Mouse (Mus musculus): Measurements from ENCODE around the gene Smim14.
"Not testable (repeated sequence)": the region's sequence is repeated elsewhere in the genome, so short reads cannot be mapped to it uniquely, and the experiment has no call there.

Gene Smim14

GRCm38 (mm10) chr5:65536751-65537419 lies at the start of gene Smim14, which contains the start of gene Ube2k:
TSS of gene Smim14 (minus strand) at chr5:65537184.
TSS of gene Ube2k (plus strand) at chr5:65537233.
- DNase-seq (ENCODE audit: low spot score): peak; percentile 89

- DNase-seq (ENCODE audit: low spot score): no peak
Observed at GRCm38 (mm10) chr5:65586291-65586690, 49.3 kb upstream of the Smim14 start.

- no peak for DNase-seq (ENCODE audit: low spot score)
Observed at GRCm38 (mm10) chr5:65578545-65578944, 41.6 kb upstream of the Smim14 start.

- no peak for DNase-seq (ENCODE audit: low spot score)
Observed at GRCm38 (mm10) chr5:65575896-65576295, 38.9 kb upstream of the Smim14 start.

GRCm38 (mm10) chr5:65574876-65575275 lies 37.9 kb upstream of the Smim14 start:
- no peak for DNase-seq (ENCODE audit: low spot score)

- DNase-seq (ENCODE audit: low spot score): no peak
Observed at GRCm38 (mm10) chr5:65565486-65565885, 28.5 kb upstream of the Smim14 start.

DNA sequence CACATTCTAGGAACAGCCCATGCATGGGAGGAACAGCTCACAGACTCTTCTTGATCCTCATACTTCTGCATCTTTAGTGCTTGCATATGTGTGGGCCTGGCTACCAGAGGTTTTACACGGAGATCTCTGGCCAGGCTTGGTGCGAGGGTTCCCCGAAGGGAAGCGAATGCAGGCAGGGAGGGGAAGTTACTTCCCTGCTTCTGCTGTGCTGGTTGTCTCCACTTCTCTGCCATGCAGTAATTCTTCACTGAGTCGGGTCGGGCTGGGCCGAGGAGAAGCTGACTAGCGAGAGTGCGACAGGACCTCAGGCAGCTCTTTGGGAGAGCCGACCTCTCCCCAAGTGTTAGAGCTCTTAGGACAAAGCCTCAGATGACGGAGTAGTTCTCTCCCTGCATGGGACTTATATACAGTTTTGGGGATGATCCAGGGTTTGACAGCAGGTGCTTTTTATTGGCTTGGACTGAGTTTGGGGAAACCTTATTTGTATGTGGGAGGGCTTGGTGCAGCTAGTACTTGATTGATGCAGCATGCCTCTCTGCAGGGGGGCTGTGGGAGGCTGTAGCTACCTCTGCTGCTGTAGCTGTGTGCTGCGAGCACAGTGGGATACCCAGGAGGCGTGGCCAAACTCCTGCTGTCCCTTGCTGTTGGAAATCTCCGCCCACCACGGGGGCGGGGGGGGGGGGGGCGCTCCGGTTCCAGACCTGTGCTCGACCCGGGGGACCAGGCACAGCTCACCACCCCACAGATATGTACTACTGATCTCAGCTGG lies 24.3 kb upstream of the Smim14 start:
- no peak for DNase-seq (ENCODE audit: low spot score)

- no peak for DNase-seq (ENCODE audit: low spot score)
Observed at GRCm38 (mm10) chr5:65557109-65557508, 20.1 kb upstream of the Smim14 start.

DNA sequence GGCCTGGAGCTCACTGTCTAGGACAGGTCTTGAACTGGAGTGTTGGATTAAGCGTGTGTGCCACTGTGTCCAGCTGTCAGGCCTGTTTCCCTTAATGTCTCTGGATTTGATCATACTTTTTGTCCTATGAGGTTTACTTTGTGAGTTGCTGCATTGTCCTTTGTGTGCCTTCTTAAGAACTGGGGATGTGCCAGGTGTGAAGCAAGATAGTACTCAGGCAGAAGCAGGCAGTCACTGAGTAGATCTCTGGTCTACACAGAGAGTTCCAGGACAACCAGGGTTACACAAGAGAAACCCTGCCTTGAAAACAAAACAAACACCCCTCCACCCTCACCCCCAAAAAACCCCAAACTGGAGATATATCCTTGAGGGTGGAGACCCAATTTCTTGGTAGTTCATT lies 12.7 kb upstream of the Smim14 start:
- DNase-seq (ENCODE audit: low spot score): no peak

GRCm38 (mm10) chr5:65544616-65545015 lies 7.6 kb upstream of the Smim14 start:
- DNase-seq (ENCODE audit: low spot score): no peak

DNA sequence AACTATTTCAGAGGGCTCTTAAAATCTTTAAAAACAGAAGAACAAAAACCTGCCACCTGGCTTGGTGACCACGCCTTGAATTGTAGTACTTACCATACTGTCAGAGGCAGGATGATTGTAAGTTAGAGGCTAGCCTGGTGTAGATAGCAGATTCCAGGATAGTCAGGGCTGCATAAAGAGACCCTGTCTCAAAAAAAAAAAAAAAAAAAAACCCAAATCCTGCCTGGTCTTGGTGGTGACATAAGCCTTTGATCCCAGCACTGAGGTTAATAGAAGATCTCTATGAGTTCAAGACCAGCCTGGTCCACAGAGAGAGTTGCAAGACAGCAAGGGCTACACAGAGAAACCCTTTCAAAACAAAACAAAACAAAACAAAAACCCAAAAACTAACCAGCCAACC lies 6.5 kb upstream of the Smim14 start:
- no peak for DNase-seq (ENCODE audit: low spot score)

DNA sequence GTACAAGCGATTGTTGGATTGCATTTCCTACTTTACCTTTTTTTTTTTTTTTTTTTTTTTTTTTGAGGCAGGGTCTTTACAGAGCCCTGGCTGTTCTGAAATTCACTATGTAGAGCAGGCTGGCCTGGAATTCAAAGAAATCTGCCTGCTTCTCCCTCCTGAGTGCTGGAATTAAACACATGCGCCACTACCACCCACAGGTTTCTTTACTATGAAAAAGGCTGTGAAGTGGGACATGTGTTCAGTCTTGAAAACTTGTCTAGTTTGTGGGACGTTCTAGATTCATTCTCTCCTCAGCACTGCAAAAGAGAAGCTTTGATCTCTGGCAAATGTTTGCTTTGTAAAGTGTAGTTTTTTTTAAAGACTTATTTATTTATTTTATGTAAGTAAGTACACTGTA lies 4.9 kb upstream of the Smim14 start:
- no peak for DNase-seq (ENCODE audit: low spot score)

GRCm38 (mm10) chr5:65539786-65540185 lies 2.8 kb upstream of the Smim14 start:
- no peak for DNase-seq (ENCODE audit: low spot score)

DNA sequence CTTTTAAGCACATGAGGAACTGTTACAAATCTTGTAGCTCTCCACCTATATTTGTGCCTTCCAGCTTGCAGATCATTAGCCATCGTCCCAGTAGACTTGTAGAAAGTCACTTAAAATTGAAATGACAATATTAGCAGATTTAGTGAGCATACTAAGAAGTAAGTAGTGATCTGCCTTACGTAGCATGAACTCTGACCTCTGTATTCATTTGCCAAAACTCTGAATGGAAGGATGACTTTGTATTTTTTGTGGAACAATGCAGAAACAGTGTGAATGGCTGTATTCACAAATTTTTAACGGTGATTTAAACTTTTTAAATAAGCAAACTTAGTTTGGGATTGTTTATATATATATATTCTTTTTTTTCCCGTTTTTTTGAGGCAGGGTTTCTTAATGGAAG lies 1.8 kb upstream of the Smim14 start:
- DNase-seq (ENCODE audit: low spot score): no peak

DNA sequence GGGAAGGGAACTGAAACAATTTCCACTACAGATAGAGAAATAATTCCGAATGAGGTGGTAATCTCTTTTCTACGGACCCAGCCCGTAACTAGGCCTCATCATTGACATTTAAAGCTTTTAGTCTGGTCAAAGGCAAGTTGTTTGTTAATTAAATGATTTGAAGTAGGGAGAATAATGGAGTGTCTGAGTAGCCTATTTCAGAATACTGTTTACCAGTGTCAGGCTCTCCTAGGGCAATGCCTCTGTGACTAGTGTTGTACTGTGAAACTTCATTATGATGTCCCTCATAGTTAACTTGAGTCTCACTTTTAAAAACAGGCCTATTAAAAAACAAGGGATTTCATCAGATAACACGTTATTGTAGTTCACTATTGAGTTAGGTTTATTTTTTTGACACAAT lies 1.1 kb upstream of the Smim14 start:
- DNase-seq (ENCODE audit: low spot score): no peak

- no peak for DNase-seq (ENCODE audit: low spot score)
Observed at GRCm38 (mm10) chr5:65537420-65538071, 562 bp upstream of the Smim14 start.

DNA sequence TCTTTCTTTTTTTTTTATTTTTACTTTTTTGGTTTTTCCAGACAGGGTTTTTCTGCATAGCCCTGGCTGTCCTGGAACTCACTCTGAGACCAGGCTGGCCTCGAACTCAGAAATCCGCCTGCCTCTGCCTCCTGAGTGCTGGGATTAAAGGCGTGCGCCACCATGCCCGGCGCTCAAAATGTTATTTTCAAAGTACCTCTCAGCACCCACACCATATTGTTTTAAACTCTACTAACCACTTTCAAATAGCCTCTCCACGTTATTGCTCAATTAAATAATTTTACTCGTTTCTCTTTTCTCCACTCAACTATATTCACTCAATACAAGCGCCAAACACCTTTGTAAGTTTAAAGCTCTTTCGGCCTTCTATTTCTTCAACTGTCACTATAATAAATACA lies 917 bp downstream of the Smim14 start:
- not testable (repeated sequence) for DNase-seq (ENCODE audit: low spot score)

DNA sequence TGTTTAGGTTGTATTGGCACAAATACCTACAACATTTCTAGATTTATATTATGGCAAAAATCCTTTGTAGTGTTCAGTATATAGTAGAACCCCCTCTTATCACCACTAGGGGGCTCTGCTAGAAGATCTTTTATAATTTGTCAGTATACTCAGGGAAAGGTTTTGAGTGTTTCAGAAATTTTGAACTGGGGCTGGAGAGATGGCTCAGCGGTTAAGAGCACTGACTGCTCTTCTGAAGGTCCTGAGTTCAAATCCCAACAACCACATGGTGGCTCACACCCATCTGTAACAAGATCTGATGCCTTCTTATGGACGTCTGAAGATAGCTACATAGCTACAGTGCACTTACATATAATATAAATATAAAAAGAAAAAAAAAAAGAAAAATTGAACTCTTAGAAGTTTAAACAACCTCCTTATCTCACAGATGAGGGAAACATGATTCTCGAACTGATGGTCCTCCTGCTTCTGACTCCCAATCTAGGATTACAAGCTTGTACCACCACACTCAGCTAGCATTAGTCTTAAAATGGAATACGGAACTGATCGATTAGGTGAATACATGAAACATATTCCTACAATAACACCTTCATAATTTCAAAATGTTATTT lies 1.4 kb downstream of the Smim14 start:
- DNase-seq (ENCODE audit: low spot score): no peak

- DNase-seq (ENCODE audit: low spot score): no peak
Observed at GRCm38 (mm10) chr5:65534496-65534895, 2.5 kb downstream of the Smim14 start.

DNA sequence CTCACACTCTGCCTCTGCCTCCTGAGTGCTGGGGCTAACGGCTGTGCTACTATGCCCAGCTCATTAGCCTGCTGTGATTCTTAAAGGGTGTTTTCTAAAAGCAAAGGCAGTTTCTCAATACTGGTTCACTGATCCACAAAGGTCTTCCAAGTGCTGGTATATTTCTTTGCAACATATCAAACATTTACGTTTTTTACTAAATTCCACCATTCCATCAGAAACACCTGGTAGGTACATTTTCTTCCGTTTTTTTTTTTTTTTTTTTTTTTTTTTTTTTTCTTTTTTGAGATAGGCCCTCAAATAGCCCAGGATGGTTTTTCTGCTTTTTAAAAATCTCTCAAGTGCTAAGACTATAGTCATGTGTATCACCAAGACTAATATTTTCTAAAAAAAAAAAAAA lies 5.7 kb downstream of the Smim14 start:
- no peak for DNase-seq (ENCODE audit: low spot score)

- DNase-seq (ENCODE audit: low spot score): no peak
Observed at GRCm38 (mm10) chr5:65525674-65526443, 11.1 kb downstream of the Smim14 start.

- no peak for DNase-seq (ENCODE audit: low spot score)
Observed at GRCm38 (mm10) chr5:65524831-65525230, 12.2 kb downstream of the Smim14 start.

Data from ovary, postnatal 10 days (tissue).